In genomic region chr19:19848152-19848551, GRCm38 (mm10) we compare ENCODE assay signal across 22 mouse cellular contexts.
"Had no signal": no experiment of that assay in that cellular context is flagged by ENCODE, and none has a peak within 500 bp of the region (broad histone marks: within the 10 kb centered on the region; RNA-seq: fewer than 3 reads in every experiment).

No protein-coding gene starts in this region.

- H3K27ac ChIP-seq: layer of hippocampus, adult 2 months; limb, embryonic 10.5 days; limb, embryonic 13.5 days; liver, embryonic 13.5 days; neural tube, embryonic 13.5 days; stomach, postnatal 0 days had no signal

- H3K4me1 ChIP-seq: limb, embryonic 10.5 days; limb, embryonic 13.5 days; liver, embryonic 13.5 days; neural tube, embryonic 13.5 days had no signal

- H3K27me3 ChIP-seq: limb, embryonic 13.5 days; liver, embryonic 13.5 days; neural tube, embryonic 13.5 days had no signal

- H3K9me3 ChIP-seq: limb, embryonic 10.5 days; limb, embryonic 13.5 days; liver, embryonic 13.5 days; neural tube, embryonic 13.5 days had no signal

- H3K4me3 ChIP-seq: layer of hippocampus, adult 2 months; limb, embryonic 10.5 days; limb, embryonic 13.5 days; liver, embryonic 13.5 days; myocyte; neural tube, embryonic 13.5 days had no signal

- H3K36me3 ChIP-seq: limb, embryonic 10.5 days; limb, embryonic 13.5 days; liver, embryonic 13.5 days; neural tube, embryonic 13.5 days had no signal

- H3K9ac ChIP-seq: limb, embryonic 13.5 days; liver, embryonic 13.5 days; neural tube, embryonic 13.5 days had no signal

- DNase-seq: kidney, adult 8-10 months; kidney, postnatal 14 days; layer of hippocampus, adult 9-11 months; liver; liver, embryonic 13.5 days; lung, adult 2 months; lung, postnatal 14 days; lung, postnatal 4 days; midbrain, embryonic 14.5 days; right cerebral cortex, adult 18-20 months; right cerebral cortex, postnatal 14 days; right cerebral cortex, postnatal 4 days; thymus, adult 2 months; thymus, postnatal 14 days; thymus, postnatal 4 days had no signal

- H3K4me2 ChIP-seq: limb, embryonic 13.5 days; liver, embryonic 13.5 days; midbrain, embryonic 11.5 days; neural tube, embryonic 13.5 days had no signal
